Mouse (Mus musculus): Measurements from ENCODE around the gene Ttc22. TPM values are rescaled to one million over a fixed set of nuclear protein-coding genes. Genes with fewer than 3 reads are reported as not detected.

Ttc22 gene
- under 1 TPM; 0.55 to 0.60 (median 0.58) TPM for total RNA-seq (2022)

DNA sequence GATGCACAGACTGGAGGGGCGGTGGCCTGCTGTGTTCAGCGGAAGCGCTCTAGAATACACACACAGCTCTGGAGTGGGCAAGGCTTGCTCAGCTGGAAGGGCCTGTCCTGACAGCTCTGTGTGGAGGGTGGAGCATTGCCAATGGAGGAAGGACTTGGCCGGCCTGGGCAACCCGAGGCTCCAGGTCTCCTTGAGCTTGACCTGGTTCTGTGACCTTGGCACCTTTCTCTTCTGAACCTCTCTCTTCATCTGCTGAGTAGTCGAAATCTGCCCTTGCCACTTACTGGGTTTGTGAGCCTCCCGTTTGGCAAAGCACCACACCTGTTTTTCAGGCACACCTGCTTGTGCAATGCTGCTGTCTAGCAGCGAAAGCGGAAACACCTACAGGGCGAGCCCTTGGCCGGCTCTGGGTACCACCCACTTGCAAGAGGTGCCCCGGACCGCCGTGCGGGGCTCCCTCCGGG, at the start of gene Ttc22:
Gene Ttc22 (plus strand): TSS at position 403 of the 464 bp plus-strand sequence.
- no peak for DNase-seq (ENCODE audit: low spot score in 2 of 2)

DNA sequence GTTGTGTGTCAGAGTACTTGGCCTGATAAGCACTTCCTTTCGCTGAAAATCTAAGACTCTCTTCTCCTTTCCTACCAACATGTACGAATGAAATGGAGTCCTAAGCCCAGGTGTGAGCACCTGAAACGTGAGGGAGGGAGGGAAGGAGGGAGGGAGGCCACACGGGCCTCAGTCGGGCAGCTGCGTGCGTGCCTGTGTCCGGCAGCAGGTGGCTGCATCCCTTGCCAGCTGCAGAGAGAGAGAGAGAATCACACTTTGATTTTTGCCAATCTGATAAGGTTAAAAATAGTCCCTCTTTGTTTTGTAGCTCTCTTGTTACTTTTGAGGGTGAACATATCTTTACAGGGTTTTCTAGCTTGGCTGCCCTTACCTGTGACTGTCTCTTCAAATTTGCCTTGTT, 47.2 kb upstream of the Ttc22 start:
- no peak for DNase-seq (ENCODE audit: low spot score in 2 of 2)

DNA sequence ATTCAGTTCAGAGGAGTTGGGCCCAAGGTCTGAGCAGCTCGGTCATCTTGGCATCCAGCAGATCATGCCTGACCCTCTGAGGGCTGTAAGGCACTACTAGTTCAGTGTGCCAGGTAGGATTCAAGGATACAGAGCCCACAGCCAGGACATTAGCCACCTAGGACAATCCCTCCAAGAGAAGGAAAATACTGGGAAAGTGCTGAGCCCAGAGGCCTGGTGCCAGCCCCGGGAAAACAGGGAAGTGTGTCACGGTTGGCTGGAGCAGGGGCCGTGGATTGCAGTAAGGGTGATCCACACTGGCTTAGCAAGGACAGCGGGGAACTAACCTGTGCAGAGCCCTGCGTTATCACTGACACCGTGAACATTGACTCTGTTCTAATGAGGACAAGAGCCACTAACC, 44.7 kb upstream of the Ttc22 start:
- no peak for DNase-seq (ENCODE audit: low spot score in 2 of 2)

DNA sequence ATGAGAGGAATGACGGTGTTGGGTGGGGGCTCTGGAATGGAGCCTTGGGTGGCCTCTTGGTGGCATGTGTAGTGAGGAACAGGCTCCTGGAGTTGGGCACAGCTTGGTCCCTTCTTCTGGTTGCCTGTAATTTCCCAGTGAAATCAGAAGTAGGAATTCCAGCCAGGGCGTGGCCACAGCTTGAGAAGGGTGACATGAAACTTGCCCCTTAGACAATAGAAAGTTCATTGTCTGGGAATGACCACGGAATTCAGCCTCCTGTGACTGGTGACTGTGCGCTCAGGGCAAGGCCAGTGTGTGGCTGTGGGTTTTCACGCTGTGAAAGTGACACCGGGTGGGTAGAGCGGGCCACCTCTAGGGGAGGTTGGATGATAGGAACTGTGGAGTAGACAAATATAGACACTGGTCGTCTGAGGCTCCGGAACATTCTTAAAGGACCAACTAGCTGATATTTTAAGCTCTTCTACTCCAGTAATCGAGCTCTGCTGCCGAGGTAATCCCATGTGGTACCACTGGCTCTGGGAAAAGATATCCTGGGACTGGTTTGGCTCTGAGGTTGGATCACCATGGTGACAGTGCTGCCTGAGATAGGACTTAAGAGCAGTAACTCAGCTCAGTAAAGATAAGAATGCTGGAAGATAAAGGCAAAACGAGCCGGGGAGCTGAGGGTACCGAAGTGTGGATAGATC, 40.9 kb upstream of the Ttc22 start:
- no peak for DNase-seq (ENCODE audit: low spot score in 2 of 2)

DNA sequence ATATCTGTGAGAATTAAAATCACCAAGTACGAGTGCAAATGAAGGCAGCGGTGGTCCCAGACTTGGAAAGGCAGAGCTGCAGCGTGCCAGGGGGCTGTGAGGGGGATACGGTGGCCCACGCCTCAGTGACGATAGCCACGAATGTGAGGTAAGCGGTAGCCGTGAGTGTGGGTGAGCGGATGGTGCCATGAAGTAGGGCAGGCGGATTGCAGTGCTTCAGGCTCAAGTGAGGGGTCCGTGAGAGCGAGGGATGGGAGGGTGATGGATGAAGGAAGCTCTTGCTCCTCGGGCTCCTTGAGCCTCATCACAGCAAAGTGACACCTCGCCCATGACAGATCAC, 40.4 kb upstream of the Ttc22 start:
- no peak for DNase-seq (ENCODE audit: low spot score in 2 of 2)

DNA sequence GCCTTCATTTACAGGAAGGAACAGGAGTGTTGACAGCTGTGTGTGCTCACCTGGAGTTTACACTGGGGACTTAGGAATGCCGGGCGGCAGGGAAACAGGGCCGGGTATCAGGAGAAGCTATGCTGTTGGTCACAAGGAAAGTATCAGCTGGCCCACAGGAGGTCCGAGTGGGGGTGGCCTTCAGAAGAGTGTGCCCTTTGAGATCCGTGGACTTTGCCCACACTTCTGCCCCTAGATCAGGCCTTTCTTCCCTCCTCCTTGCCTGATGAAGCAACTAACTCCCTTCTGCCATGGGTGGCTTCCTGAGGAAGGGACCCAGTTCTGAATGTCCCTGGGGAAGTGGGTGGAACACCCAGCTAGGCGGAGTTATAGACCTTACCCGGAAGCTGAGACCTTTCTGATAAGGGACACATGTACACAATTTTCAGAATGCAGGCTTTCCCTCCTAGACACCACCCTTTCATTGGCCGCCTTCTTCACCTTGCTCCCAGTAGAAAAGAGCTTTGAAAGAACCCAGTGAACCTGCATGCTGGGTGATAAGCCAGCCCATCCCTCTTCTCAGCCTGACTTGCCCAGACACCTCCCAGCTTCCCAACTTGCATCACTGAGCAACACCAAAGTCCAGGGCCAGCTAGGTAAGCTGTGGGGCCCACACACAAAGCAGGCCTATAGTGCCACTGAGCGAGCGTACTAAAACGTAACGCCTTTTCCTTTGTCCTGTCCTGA, 39.6 kb upstream of the Ttc22 start:
- no peak for DNase-seq (ENCODE audit: low spot score in 2 of 2)

DNA sequence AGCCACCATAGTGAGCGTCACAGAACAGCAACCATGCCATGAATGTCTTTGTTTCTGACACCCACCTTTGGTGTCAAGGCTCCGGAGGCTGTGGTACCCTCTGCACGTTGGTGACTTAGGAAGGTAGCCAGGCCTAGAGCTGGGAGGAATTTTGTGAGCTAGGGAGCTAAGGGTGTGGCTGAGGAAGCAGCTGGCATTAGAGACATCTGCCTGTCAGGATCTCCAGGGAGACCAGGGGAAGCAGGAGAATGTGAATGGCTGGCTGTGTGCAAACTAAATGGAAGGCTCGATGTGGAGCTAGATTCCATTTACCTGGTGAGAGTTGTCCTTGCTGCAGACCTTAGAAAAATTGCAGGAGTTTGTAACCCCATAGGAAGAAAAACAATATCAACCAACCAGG, 37.6 kb upstream of the Ttc22 start:
- DNase-seq (ENCODE audit: low spot score in 2 of 2), result no peak

DNA sequence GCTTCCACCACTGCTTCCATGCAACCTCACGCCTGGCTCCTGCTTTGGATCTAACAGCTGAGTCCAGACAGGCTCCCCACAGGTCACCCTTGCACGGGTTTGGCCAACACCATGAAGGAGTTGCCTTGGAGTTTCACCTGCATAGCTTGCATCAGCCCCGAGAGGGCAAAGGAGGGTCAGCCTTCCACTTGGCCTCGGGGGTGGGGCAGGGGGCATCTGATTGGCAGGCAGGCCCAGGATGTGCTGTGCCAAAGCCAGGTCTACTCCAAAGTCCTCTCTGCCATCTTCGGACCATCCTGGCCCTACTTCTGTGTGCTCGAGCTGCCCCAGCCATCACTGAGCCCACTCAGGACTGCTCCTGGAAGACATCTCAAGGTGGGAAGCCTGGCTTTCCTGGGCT, 35.2 kb upstream of the Ttc22 start:
- no peak for DNase-seq (ENCODE audit: low spot score in 2 of 2)

DNA sequence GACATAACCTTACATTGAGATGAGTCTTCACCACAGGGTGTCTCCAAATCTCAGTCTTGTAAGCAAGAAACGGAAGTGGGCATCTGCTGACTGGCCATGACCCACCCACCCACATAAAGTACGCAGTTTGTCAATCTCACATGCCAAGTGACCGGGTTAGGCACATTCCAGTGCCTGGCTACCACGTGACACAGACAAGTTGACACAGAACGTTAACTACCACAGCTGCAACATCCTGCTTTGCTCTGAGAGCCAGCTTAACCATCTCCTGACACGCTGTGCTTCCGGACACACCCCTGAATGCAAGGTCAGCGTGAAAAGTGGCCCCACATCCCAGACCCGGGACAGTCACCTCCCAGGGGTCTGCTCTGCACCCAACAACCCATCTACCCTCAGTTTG, 32.1 kb upstream of the Ttc22 start:
- no peak for DNase-seq (ENCODE audit: low spot score in 2 of 2)

DNA sequence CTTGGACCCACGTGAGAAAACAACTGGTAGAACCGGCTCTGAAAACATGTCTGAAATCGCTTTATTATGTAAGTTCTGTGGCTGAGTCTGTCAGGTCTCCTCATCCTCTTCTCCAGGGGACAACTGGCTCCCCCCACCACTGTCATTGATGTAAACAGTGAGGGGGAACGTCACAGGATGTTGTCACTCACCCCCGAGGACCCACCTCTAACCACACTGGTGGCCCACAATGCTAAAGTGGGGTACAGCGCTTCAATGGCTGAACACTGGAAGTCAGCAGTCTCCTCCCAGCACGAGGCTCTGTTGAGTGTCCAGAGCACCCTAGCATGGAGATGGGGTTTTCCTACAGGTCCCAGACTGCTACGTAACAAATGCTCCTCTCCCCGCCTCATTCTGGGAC, 31.4 kb upstream of the Ttc22 start:
- DNase-seq (ENCODE audit: low spot score in 2 of 2), result no peak

DNA sequence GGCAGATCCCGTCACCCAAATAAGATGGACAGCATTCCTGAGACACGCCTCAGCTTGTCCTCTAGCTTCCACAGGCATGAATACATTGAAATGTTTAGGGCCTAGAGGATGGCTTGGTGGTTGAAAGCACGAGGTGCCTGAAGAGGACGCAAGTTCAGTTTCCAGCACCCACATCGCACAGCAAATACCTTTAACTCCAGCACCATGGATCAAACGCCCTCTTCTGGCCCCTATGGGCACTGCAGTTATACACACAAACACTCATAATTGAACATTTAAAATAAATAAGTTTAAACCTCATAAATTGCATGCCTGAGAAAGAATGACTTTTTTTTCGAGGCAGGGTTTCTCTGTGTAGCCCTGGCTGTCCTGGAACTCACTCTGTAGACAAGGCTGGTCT, 28.6 kb upstream of the Ttc22 start:
- no peak for DNase-seq (ENCODE audit: low spot score in 2 of 2)

DNA sequence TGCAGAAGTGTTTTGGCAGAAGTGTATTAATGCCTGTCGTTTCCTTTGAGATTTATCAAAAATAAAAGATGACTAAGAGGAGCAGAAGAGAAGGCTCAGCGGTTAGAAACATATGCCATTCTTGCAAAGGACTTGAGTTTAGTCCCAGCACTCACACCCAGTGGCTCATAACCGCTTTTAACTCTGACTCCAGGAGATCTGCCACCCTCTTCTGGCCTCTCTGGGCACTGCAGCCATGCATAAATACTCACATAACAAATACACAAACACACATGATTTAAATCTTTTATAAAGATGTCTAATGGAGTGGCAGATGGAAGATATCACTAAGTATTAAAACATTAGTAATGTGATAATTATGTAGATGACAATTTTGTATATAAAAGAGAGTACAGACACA, 26.0 kb upstream of the Ttc22 start:
- DNase-seq (ENCODE audit: low spot score in 2 of 2), result no peak

DNA sequence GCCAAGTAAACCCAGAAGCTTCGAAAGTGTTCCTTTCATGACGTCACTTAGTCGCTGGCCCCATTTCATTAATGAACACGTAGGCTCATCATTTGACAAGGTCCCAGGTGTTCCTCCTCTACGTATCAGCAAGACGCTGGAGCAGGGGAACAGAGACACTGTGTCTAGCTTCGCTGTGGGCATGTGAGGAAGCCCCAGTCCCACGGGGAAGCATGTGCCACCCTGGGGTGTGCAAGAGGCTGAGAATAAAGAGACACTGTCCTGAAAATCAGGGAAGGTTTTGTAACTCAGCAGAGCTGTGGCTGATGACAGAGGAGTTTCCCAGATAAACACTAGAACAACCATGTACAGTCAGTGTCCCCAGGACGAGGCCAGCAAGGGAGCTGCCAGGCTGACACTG, 25.2 kb upstream of the Ttc22 start:
- no peak for DNase-seq (ENCODE audit: low spot score in 2 of 2)

DNA sequence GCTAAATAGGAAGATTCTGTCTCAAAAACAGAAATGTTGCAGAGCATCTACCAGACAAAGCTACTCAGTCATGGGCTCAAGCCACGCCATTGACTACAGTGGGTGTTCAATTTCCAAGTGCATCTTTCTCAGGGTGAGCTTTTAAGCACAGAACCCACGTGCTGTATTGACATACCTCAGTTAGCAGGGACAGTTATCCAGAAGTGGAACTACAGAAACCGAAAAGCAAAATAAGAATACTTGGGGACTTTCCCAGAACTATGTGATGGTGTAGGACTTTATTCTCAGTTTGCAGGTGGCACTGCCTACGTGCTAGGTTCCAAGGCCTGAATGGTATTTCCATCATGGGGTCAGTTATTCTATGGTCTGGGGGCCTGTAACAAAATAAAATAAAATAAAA, 24.5 kb upstream of the Ttc22 start:
- no peak for DNase-seq (ENCODE audit: low spot score in 2 of 2)

DNA sequence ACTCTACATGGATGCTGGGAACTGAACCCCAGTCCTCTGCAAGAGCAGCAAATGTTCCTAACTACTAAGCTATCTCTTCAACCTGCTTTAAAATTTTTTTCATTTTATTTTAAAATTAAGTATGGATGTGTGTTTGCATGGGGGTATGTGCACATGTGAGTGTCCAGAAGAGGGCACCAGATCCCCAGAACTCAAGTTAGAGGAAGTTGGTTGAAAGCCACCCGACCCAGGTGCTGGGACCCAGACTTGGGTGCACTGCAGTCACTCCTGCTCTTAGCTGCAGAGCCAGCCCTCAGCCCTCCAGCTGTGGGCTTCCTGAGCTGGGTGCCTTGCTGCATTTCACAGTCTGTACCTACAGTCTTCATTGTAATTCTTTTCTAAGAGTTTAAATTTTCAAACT, 22.8 kb upstream of the Ttc22 start:
- DNase-seq (ENCODE audit: low spot score in 2 of 2), result no peak

DNA sequence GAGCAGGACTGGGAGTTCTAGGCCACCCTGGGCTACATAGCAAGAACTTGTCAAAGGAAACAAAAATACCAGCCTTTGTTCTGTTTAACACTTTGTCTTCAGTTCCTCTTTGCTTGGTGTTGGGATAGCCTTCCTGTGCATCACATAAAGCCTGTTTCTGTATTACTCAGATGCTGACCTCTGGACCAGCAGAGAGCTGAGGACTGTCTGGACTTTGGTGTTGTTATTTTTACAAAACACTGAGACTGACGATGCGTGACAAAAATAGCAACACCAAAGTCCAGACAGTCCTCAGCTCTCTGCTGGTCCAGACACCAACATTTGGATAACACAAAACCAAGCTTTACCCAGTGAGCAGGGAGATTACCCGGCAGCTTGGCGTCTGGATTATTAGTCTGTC, 21.5 kb upstream of the Ttc22 start:
- DNase-seq (ENCODE audit: low spot score in 2 of 2), result no peak

DNA sequence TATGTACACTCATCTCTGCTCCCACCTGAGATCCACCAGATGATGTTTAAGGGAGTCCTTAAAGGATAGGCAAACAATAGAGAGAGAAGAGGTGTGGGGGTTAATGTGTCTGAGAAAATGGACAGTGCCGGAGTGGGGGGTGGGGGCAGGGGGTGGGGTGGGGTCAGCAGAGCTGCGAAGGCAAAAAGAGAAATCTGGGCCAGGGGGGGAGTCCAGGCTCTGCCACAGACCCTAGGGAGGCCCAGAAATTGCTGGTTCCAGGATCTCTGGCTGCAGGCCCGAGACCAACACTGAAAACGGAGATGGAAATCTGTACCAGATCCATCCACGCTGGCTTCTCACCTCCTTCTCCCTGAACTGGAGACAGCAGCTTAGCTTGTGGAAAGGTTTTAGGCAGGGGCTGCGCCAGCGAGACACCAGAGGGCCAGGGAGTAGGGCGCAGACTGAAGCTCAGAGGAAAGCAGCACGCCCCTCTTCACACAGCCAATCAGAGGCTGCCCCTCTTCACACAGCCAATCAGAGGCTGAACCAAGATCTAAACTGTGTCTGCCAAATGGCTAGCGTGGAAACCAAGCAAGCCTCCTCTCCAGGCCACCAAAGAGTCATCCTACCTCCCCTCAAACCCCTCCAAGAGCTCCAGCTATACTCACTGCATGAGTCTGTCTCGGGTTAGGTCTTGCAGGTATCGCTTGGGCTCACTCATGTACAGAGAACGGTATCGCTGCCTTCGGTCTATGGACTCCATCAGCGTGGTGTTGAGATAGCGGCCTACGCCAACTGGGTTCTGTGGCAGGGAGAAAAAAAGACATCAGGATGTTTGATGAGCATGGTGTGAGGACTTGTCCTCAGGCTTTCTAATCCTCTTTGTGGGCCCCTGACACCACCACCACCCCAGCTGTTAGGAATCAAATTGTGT, 15.3 kb upstream of the Ttc22 start:
- no peak for DNase-seq (ENCODE audit: low spot score in 2 of 2)

DNA sequence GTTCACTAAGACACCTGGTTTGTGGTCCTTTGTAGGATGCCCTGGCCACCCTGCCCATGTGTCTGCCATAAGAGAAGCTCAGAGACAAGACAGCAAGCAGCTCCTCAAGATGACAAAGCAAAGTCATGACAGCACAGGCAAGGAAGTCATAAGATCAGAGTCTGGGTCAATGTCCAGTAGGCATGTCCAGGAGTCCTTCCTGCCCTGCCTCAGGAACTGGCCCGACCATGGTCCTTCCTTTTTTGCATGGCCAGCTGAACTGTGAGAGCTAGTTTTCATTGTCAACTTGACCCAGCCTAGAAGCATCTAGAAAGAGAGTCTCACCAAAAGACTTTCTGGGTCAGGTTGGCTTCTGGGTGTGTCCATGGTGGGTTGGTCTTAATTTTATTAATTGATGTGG, 14.3 kb upstream of the Ttc22 start:
- DNase-seq (ENCODE audit: low spot score in 2 of 2), result no peak

DNA sequence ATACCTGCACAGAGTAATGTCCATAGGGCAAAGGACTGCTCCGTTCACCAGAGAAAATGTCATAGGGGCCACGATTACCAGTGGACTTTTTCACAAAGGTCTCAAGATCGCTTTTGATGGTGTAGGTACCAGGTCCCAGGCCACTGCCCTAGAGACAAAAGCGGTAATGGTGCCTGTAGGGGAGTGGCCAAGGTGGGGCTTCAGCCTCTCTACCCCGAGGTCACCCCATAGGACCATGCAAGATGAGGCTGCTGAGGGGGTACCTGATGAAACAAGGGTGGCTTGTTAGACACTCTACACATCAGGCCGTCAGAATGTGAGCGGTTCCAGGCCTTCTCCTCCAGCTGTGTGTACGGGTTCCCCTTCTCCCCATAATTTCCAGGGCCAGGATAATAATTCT, 9.1 kb upstream of the Ttc22 start:
- no peak for DNase-seq (ENCODE audit: low spot score in 2 of 2)

DNA sequence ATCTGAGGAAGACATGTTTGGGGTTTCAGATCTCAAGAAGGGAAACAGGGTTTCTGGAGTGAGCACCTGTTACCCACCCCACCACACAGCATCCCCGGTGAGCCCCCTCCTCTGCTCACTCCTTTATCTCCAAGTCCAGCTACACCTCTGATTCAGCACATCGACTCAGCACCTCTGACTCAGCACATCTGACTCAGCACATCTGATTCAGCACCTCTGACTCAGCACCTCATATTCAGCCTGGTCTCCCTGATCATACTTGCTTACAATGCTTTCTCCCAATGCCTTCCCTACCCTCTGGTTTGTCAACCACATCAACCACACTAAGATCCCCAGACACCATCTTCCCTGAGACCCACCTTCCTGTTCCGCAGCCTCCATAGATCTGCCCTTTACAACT, 8.7 kb upstream of the Ttc22 start:
- DNase-seq (ENCODE audit: low spot score in 2 of 2), result no peak

DNA sequence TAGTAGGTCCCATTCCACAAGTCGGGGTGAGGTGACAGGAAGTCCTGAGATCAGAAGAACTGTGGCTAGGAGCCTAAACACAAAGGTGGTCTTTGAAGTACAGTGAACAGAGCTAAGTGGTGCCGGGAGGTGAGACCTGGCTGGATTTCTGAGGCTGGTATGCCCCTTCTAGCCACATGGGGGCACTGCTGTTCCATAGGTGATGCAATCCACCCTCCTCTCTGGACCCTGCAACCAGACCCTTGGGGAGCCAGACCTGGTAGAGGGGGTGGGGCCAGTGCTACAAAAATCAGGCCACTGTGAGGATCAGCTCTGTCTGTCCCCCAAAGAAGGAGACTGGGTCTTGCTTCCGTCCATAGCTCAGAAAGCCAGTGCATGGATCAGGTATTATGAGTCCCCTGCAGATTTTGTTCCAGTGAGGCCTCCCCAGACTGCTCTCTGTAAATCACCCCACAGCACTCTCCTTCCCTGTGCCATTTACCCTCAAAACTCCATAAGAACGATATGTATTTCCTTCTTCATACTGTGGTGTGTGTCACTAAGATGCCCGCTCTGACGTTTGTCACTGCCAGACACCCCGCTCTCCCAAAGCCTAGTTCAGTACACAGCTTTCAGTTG, 7.9 kb upstream of the Ttc22 start:
- DNase-seq (ENCODE audit: low spot score in 2 of 2), result peak; percentile 57 to 72

DNA sequence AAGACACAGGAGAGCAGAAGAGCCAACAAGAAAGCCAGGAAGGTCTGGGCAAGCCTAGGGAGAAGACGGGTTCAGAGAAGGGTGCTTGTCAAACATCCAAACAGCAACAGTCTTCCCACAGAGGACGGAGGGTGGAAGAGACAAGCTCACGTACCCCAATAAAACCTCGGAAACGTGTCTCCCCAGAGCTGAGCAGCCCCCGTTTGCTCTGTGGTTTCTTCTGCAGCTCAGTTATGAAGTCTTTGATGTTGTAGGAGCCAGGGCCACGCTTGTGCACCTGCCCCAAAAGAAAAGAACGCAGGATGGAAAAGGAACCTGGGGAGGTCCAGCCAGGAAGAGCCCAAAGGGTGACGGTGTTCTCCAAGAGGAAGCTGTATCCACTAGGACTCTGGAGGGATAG, 7.4 kb upstream of the Ttc22 start:
- DNase-seq (ENCODE audit: low spot score in 2 of 2), result no peak
